Mouse (Mus musculus): ENCODE measurements around the gene Afg3l1.
"Not testable (repeated sequence)": the region's sequence is repeated elsewhere in the genome, so short reads cannot be mapped to it uniquely, and the experiment has no call there.

GRCm38 (mm10) chr8:123430936-123431335, 46.8 kb upstream of the Afg3l1 start:
- not testable (repeated sequence) for TF ChIP-seq CTCF (IDR thresholded peaks at IDR 0.05; ENCODE audit: low read depth, low read length); POLR2A (IDR thresholded peaks at IDR 0.05; ENCODE audit: borderline replicate concordance, low read depth, low read length)
